Mouse (Mus musculus): ENCODE measurements around the gene Rnf187. TPM values are rescaled to one million over a fixed set of nuclear protein-coding genes. Genes with fewer than 3 reads are reported as not detected.

Rnf187 gene
- polyA plus RNA-seq, 1 experiment: 99.2 TPM

- no peak overlapping the region for H3K27ac ChIP-seq (ENCODE audit: insufficient read depth, low read length)
- H3K4me3 ChIP-seq (ENCODE audit: insufficient read depth, low read length): no peak overlapping the region
- no peak for TF ChIP-seq CTCF (IDR thresholded peaks at IDR 0.05; ENCODE audit: borderline replicate concordance, insufficient read depth, low read length)
- no peak for TF ChIP-seq POLR2A (IDR thresholded peaks at IDR 0.05; ENCODE audit: low read depth, low read length)
- H3K4me1 ChIP-seq (ENCODE audit: control insufficient read depth, insufficient read depth, low read length): no peaks in the 10 kb centered on the region
These were observed 29.8 kb upstream of the Rnf187 start for GRCm38 (mm10) chr11:58968551-58968950.

GRCm38 (mm10) chr11:58967346-58967745, 28.6 kb upstream of the Rnf187 start:
- H3K27ac ChIP-seq (ENCODE audit: insufficient read depth, low read length): no peak overlapping the region
- TF ChIP-seq CTCF (IDR thresholded peaks at IDR 0.05; ENCODE audit: borderline replicate concordance, insufficient read depth, low read length): no peak
- TF ChIP-seq POLR2A (IDR thresholded peaks at IDR 0.05; ENCODE audit: low read depth, low read length): no peak
- H3K4me1 ChIP-seq (ENCODE audit: control insufficient read depth, insufficient read depth, low read length): no peaks in the 10 kb centered on the region
- H3K4me3 ChIP-seq (ENCODE audit: insufficient read depth, low read length): no peak overlapping the region

- H3K27ac ChIP-seq (ENCODE audit: insufficient read depth, low read length): no peak overlapping the region
- H3K4me1 ChIP-seq (ENCODE audit: control insufficient read depth, insufficient read depth, low read length): no peaks in the 10 kb centered on the region
- TF ChIP-seq POLR2A (IDR thresholded peaks at IDR 0.05; ENCODE audit: low read depth, low read length) (no peak), CTCF (IDR thresholded peaks at IDR 0.05; ENCODE audit: borderline replicate concordance, insufficient read depth, low read length) (no peak)
- H3K4me3 ChIP-seq (ENCODE audit: insufficient read depth, low read length): no peak overlapping the region
These were observed 26.5 kb upstream of the Rnf187 start for GRCm38 (mm10) chr11:58965001-58965760.

- Histone ChIP-seq H3K4me3 (ENCODE audit: insufficient read depth, low read length) (no peak overlapping the region), H3K27ac (ENCODE audit: insufficient read depth, low read length) (no peak overlapping the region), H3K4me1 (ENCODE audit: control insufficient read depth, insufficient read depth, low read length) (0 out of 2 replicates have a peak, but pooled peaks cover 3% of the 10 kb centered on the region)
- no peak for TF ChIP-seq POLR2A (IDR thresholded peaks at IDR 0.05; ENCODE audit: low read depth, low read length)
- TF ChIP-seq CTCF (IDR thresholded peaks at IDR 0.05; ENCODE audit: borderline replicate concordance, insufficient read depth, low read length): no peak
These were observed 25.5 kb upstream of the Rnf187 start for GRCm38 (mm10) chr11:58964216-58964615.

GRCm38 (mm10) chr11:58963543-58963942, 24.8 kb upstream of the Rnf187 start:
- 0 out of 2 replicates have a peak, but pooled peaks cover 4% of the 10 kb centered on the region for H3K4me1 ChIP-seq (ENCODE audit: control insufficient read depth, insufficient read depth, low read length)
- TF ChIP-seq POLR2A (IDR thresholded peaks at IDR 0.05; ENCODE audit: low read depth, low read length): no peak
- no peak for TF ChIP-seq CTCF (IDR thresholded peaks at IDR 0.05; ENCODE audit: borderline replicate concordance, insufficient read depth, low read length)

GRCm38 (mm10) chr11:58961364-58962177, 22.9 kb upstream of the Rnf187 start:
- TF ChIP-seq CTCF (IDR thresholded peaks at IDR 0.05; ENCODE audit: borderline replicate concordance, insufficient read depth, low read length) (no peak), POLR2A (IDR thresholded peaks at IDR 0.05; ENCODE audit: low read depth, low read length) (no peak)
- H3K27ac ChIP-seq (ENCODE audit: insufficient read depth, low read length): no peak overlapping the region
- H3K4me1 ChIP-seq (ENCODE audit: control insufficient read depth, insufficient read depth, low read length): 0 out of 2 replicates have a peak, but pooled peaks cover 6% of the 10 kb centered on the region
- no peak overlapping the region for H3K4me3 ChIP-seq (ENCODE audit: insufficient read depth, low read length)

More at GRCm38 (mm10) chr11:58963543-58963942, 24.8 kb upstream of the Rnf187 start:
- Histone ChIP-seq H3K4me3 (ENCODE audit: insufficient read depth, low read length) (no peak overlapping the region), H3K27ac (ENCODE audit: insufficient read depth, low read length) (no peak overlapping the region)

GRCm38 (mm10) chr11:58959921-58960465, 21.3 kb upstream of the Rnf187 start:
- Histone ChIP-seq H3K4me1 (ENCODE audit: control insufficient read depth, insufficient read depth, low read length) (0 out of 2 replicates have a peak, but pooled peaks cover 6% of the 10 kb centered on the region), H3K4me3 (ENCODE audit: insufficient read depth, low read length) (peak overlapping the region; percentile 37), H3K27ac (ENCODE audit: insufficient read depth, low read length) (no peak overlapping the region)
- TF ChIP-seq CTCF (IDR thresholded peaks at IDR 0.05; ENCODE audit: borderline replicate concordance, insufficient read depth, low read length) (0 out of 2 replicates have a peak, but pooled peaks have one; percentile 16), POLR2A (IDR thresholded peaks at IDR 0.05; ENCODE audit: low read depth, low read length) (no peak)

GRCm38 (mm10) chr11:58959186-58959825, 20.6 kb upstream of the Rnf187 start:
- no peak overlapping the region for H3K27ac ChIP-seq (ENCODE audit: insufficient read depth, low read length)
- TF ChIP-seq CTCF (IDR thresholded peaks at IDR 0.05; ENCODE audit: borderline replicate concordance, insufficient read depth, low read length) (no peak), POLR2A (IDR thresholded peaks at IDR 0.05; ENCODE audit: low read depth, low read length) (peak; percentile 35; the same call in 1 of the 2 replicates)
- 0 out of 2 replicates have a peak, but pooled peaks cover 6% of the 10 kb centered on the region for H3K4me1 ChIP-seq (ENCODE audit: control insufficient read depth, insufficient read depth, low read length)
- H3K4me3 ChIP-seq (ENCODE audit: insufficient read depth, low read length): peak overlapping the region; percentile 37; the same call in 1 of the 2 replicates

- no peak overlapping the region for H3K4me3 ChIP-seq (ENCODE audit: insufficient read depth, low read length)
- no peak overlapping the region for H3K27ac ChIP-seq (ENCODE audit: insufficient read depth, low read length)
- 0 out of 2 replicates have a peak, but pooled peaks cover 6% of the 10 kb centered on the region for H3K4me1 ChIP-seq (ENCODE audit: control insufficient read depth, insufficient read depth, low read length)
- no peak for TF ChIP-seq CTCF (IDR thresholded peaks at IDR 0.05; ENCODE audit: borderline replicate concordance, insufficient read depth, low read length)
- no peak for TF ChIP-seq POLR2A (IDR thresholded peaks at IDR 0.05; ENCODE audit: low read depth, low read length)
These were observed 19.8 kb upstream of the Rnf187 start for GRCm38 (mm10) chr11:58958536-58958935.

Data from embryonic fibroblast, embryonic 13.5 days (primary cell).